Mouse (Mus musculus): Measurements from ENCODE around the gene Dnajb1. TPM values are rescaled to one million over a fixed set of nuclear protein-coding genes. Genes with fewer than 3 reads are reported as not detected.

Dnajb1 gene
- polyA plus RNA-seq, 1 experiment from 2014 or later, result 47.4 TPM

- ATAC-seq (ENCODE audit: insufficient number of reproducible peaks, low FRiP score), result no peak
- H3K4me2 ChIP-seq, result no peak overlapping the region
- H3K27me3 ChIP-seq (replicated peaks), result no peaks in the 10 kb centered on the region
These were observed 8.6 kb downstream of the Dnajb1 start for GRCm38 (mm10) chr8:83616625-83617024.

GRCm38 (mm10) chr8:83617111-83617510 lies 9.1 kb downstream of the Dnajb1 start:
- 75% methylated on average over 2 of the region's 2 CpGs for WGBS
- H3K9ac ChIP-seq, result no peak overlapping the region
- peaks cover 20% of the 10 kb centered on the region for H3K36me3 ChIP-seq
- no peak overlapping the region for H3K4me3 ChIP-seq
- no peaks in the 10 kb centered on the region for H3K27me3 ChIP-seq (replicated peaks)
- H3K9me3 ChIP-seq (replicated peaks), result no peaks in the 10 kb centered on the region
- peaks cover 2% of the 10 kb centered on the region; the same call in 1 of the 2 replicates for H3K4me1 ChIP-seq (replicated peaks)
- ATAC-seq (ENCODE audit: insufficient number of reproducible peaks, low FRiP score), result no peak
- no peak overlapping the region for H3K4me2 ChIP-seq
- H3K27ac ChIP-seq (ENCODE audit: poor library complexity, severe bottlenecking), result no peak overlapping the region

More at GRCm38 (mm10) chr8:83616625-83617024, 8.6 kb downstream of the Dnajb1 start:
- H3K36me3 ChIP-seq, result peaks cover 25% of the 10 kb centered on the region
- no peaks in the 10 kb centered on the region for H3K4me1 ChIP-seq (replicated peaks)
- no peak overlapping the region for H3K27ac ChIP-seq (ENCODE audit: poor library complexity, severe bottlenecking)
- no peak overlapping the region for H3K4me3 ChIP-seq
- H3K9me3 ChIP-seq (replicated peaks), result no peaks in the 10 kb centered on the region
- H3K9ac ChIP-seq, result no peak overlapping the region

GRCm38 (mm10) chr8:83618566-83618965 lies 10.6 kb downstream of the Dnajb1 start:
- H3K36me3 ChIP-seq, result peaks cover 8% of the 10 kb centered on the region; the same call in 1 of the 2 replicates
- H3K27ac ChIP-seq (ENCODE audit: poor library complexity, severe bottlenecking), result no peak overlapping the region
- H3K9ac ChIP-seq, result no peak overlapping the region
- no peaks in the 10 kb centered on the region for H3K27me3 ChIP-seq (replicated peaks)
- H3K4me3 ChIP-seq, result no peak overlapping the region
- no peak for ATAC-seq (ENCODE audit: insufficient number of reproducible peaks, low FRiP score)
- no peaks in the 10 kb centered on the region for H3K9me3 ChIP-seq (replicated peaks)
- no peak overlapping the region for H3K4me2 ChIP-seq
- WGBS, result 92% methylated on average over 2 of the region's 2 CpGs
- peaks cover 3% of the 10 kb centered on the region; the same call in 1 of the 2 replicates for H3K4me1 ChIP-seq (replicated peaks)

- H3K27me3 ChIP-seq (replicated peaks), result no peaks in the 10 kb centered on the region
- H3K4me2 ChIP-seq, result no peak overlapping the region
- no peaks in the 10 kb centered on the region for H3K9me3 ChIP-seq (replicated peaks)
- peaks cover 3% of the 10 kb centered on the region; the same call in 1 of the 2 replicates for H3K4me1 ChIP-seq (replicated peaks)
- H3K4me3 ChIP-seq, result no peak overlapping the region
- H3K27ac ChIP-seq (ENCODE audit: poor library complexity, severe bottlenecking), result no peak overlapping the region
- no peaks in the 10 kb centered on the region for H3K36me3 ChIP-seq
- ATAC-seq (ENCODE audit: insufficient number of reproducible peaks, low FRiP score), result no peak
- no peak overlapping the region for H3K9ac ChIP-seq
- WGBS, result 80% methylated on average over 9 of the region's 9 CpGs
These were observed 11.7 kb downstream of the Dnajb1 start for GRCm38 (mm10) chr8:83619568-83620285.

- Histone ChIP-seq H3K9ac (peak overlapping the region; percentile 66), H3K4me1 (replicated peaks) (peaks cover 3% of the 10 kb centered on the region; the same call in 1 of the 2 replicates), H3K4me3 (peak overlapping the region; percentile 41), H3K9me3 (replicated peaks) (no peaks in the 10 kb centered on the region), H3K36me3 (no peaks in the 10 kb centered on the region), H3K4me2 (peak overlapping the region; percentile 81), H3K27me3 (replicated peaks) (no peaks in the 10 kb centered on the region), H3K27ac (ENCODE audit: poor library complexity, severe bottlenecking) (no peak overlapping the region)
- ATAC-seq (ENCODE audit: insufficient number of reproducible peaks, low FRiP score), result peak; percentile 49; the same call in 1 of the 2 replicates
- 55% methylated on average over 15 of the region's 15 CpGs for WGBS
These were observed 13.8 kb downstream of the Dnajb1 start for GRCm38 (mm10) chr8:83621691-83622388.

GRCm38 (mm10) chr8:83622389-83622989 lies 14.5 kb downstream of the Dnajb1 start:
- ATAC-seq (ENCODE audit: insufficient number of reproducible peaks, low FRiP score), result peak; percentile 80; the same call in 1 of the 2 replicates
- Histone ChIP-seq H3K4me2 (peak overlapping the region; percentile 81), H3K36me3 (no peaks in the 10 kb centered on the region), H3K9me3 (replicated peaks) (no peaks in the 10 kb centered on the region), H3K27ac (ENCODE audit: poor library complexity, severe bottlenecking) (no peak overlapping the region), H3K27me3 (replicated peaks) (no peaks in the 10 kb centered on the region), H3K4me1 (replicated peaks) (peaks cover 3% of the 10 kb centered on the region; the same call in 1 of the 2 replicates), H3K9ac (peak overlapping the region; percentile 66), H3K4me3 (peak overlapping the region; percentile 41)
- 8% methylated on average over 23 of the region's 23 CpGs for WGBS

GRCm38 (mm10) chr8:83623549-83623948 lies 15.6 kb downstream of the Dnajb1 start:
- Histone ChIP-seq H3K9ac (no peak overlapping the region), H3K4me3 (no peak overlapping the region), H3K9me3 (replicated peaks) (no peaks in the 10 kb centered on the region), H3K36me3 (no peaks in the 10 kb centered on the region), H3K27me3 (replicated peaks) (no peaks in the 10 kb centered on the region), H3K27ac (ENCODE audit: poor library complexity, severe bottlenecking) (no peak overlapping the region), H3K4me2 (no peak overlapping the region), H3K4me1 (replicated peaks) (peaks cover 3% of the 10 kb centered on the region; the same call in 1 of the 2 replicates)
- WGBS, result 50% methylated on average over 7 of the region's 7 CpGs
- no peak for ATAC-seq (ENCODE audit: insufficient number of reproducible peaks, low FRiP score)

- Histone ChIP-seq H3K27me3 (replicated peaks) (no peaks in the 10 kb centered on the region), H3K4me3 (no peak overlapping the region), H3K27ac (ENCODE audit: poor library complexity, severe bottlenecking) (no peak overlapping the region), H3K4me2 (no peak overlapping the region), H3K9ac (no peak overlapping the region), H3K36me3 (no peaks in the 10 kb centered on the region), H3K4me1 (replicated peaks) (peaks cover 3% of the 10 kb centered on the region; the same call in 1 of the 2 replicates), H3K9me3 (replicated peaks) (no peaks in the 10 kb centered on the region)
- WGBS, result 37% methylated on average over 3 of the region's 3 CpGs
- ATAC-seq (ENCODE audit: insufficient number of reproducible peaks, low FRiP score), result no peak
These were observed 16.7 kb downstream of the Dnajb1 start for GRCm38 (mm10) chr8:83624739-83625138.

GRCm38 (mm10) chr8:83625676-83626299 lies 17.8 kb downstream of the Dnajb1 start:
- Histone ChIP-seq H3K9me3 (replicated peaks) (no peaks in the 10 kb centered on the region), H3K4me2 (no peak overlapping the region), H3K27ac (ENCODE audit: poor library complexity, severe bottlenecking) (no peak overlapping the region), H3K9ac (no peak overlapping the region), H3K4me3 (no peak overlapping the region), H3K27me3 (replicated peaks) (no peaks in the 10 kb centered on the region), H3K36me3 (no peaks in the 10 kb centered on the region), H3K4me1 (replicated peaks) (peaks cover 3% of the 10 kb centered on the region; the same call in 1 of the 2 replicates)
- ATAC-seq (ENCODE audit: insufficient number of reproducible peaks, low FRiP score), result no peak
- 69% methylated on average over 6 of the region's 6 CpGs for WGBS

GRCm38 (mm10) chr8:83632083-83632707 lies 24.2 kb downstream of the Dnajb1 start:
- H3K36me3 ChIP-seq, result no peaks in the 10 kb centered on the region
- no peak for ATAC-seq (ENCODE audit: insufficient number of reproducible peaks, low FRiP score)
- no peak overlapping the region for H3K9ac ChIP-seq
- 80% methylated on average over 7 of the region's 7 CpGs for WGBS
- no peaks in the 10 kb centered on the region for H3K27me3 ChIP-seq (replicated peaks)
- no peak overlapping the region for H3K27ac ChIP-seq (ENCODE audit: poor library complexity, severe bottlenecking)
- no peaks in the 10 kb centered on the region for H3K4me1 ChIP-seq (replicated peaks)
- H3K4me3 ChIP-seq, result no peak overlapping the region
- H3K9me3 ChIP-seq (replicated peaks), result 0 out of 2 replicates have a peak, but pooled peaks cover 7% of the 10 kb centered on the region
- no peak overlapping the region for H3K4me2 ChIP-seq

All from heart, embryonic 12.5 days (tissue).